Mouse (Mus musculus): ENCODE data around the gene Agap3.

Agap3 gene

GRCm38 (mm10) chr5:24523806-24524205 is 71.8 kb downstream of the Agap3 start:
- no peak for DNase-seq (ENCODE audit: low spot score)

GRCm38 (mm10) chr5:24524522-24524921 is 72.5 kb downstream of the Agap3 start:
- no peak for DNase-seq (ENCODE audit: low spot score)

- DNase-seq (ENCODE audit: low spot score) = no peak
Measured at GRCm38 (mm10) chr5:24525360-24526189, 73.6 kb downstream of the Agap3 start.

- DNase-seq (ENCODE audit: low spot score) = no peak
Measured at GRCm38 (mm10) chr5:24526190-24526888, 74.4 kb downstream of the Agap3 start.

GRCm38 (mm10) chr5:24526889-24527230 is 74.9 kb downstream of the Agap3 start, which contains the start of gene Gbx1:
Gene Gbx1, minus strand, starts transcription at chr5:24527202.
- no peak for DNase-seq (ENCODE audit: low spot score)

GRCm38 (mm10) chr5:24527780-24528179 is 75.8 kb downstream of the Agap3 start:
- no peak for DNase-seq (ENCODE audit: low spot score)

GRCm38 (mm10) chr5:24530042-24530689 is 78.2 kb downstream of the Agap3 start:
- DNase-seq (ENCODE audit: low spot score) = peak; percentile 63

- DNase-seq (ENCODE audit: low spot score) = no peak
Measured at GRCm38 (mm10) chr5:24533391-24533790, 81.4 kb downstream of the Agap3 start.

- DNase-seq (ENCODE audit: low spot score) = no peak
Measured at GRCm38 (mm10) chr5:24534292-24534691, 82.3 kb downstream of the Agap3 start.

- DNase-seq (ENCODE audit: low spot score) = no peak
Measured at GRCm38 (mm10) chr5:24535731-24536130, 83.8 kb downstream of the Agap3 start.

GRCm38 (mm10) chr5:24536511-24536910 is 84.5 kb downstream of the Agap3 start:
- no peak for DNase-seq (ENCODE audit: low spot score)

GRCm38 (mm10) chr5:24537618-24538017 is 85.6 kb downstream of the Agap3 start:
- DNase-seq (ENCODE audit: low spot score) = no peak

GRCm38 (mm10) chr5:24539571-24540296 is 87.8 kb downstream of the Agap3 start:
- DNase-seq (ENCODE audit: low spot score) = no peak

GRCm38 (mm10) chr5:24540387-24541143 is 88.6 kb downstream of the Agap3 start, which contains the start of gene Asb10:
Gene Asb10, minus strand, starts transcription at chr5:24540978.
- DNase-seq (ENCODE audit: low spot score) = no peak

- DNase-seq (ENCODE audit: low spot score) = no peak
Measured at GRCm38 (mm10) chr5:24541144-24541569, 89.2 kb downstream of the Agap3 start.

- DNase-seq (ENCODE audit: low spot score) = no peak
Measured at GRCm38 (mm10) chr5:24542643-24543042, 90.7 kb downstream of the Agap3 start.

GRCm38 (mm10) chr5:24550598-24551316 is 98.8 kb downstream of the Agap3 start:
- DNase-seq (ENCODE audit: low spot score) = no peak

GRCm38 (mm10) chr5:24551317-24551688 is 99.3 kb downstream of the Agap3 start:
- DNase-seq (ENCODE audit: low spot score) = no peak

Data from urinary bladder, postnatal 10 days (tissue).